Mouse (Mus musculus): ENCODE results near the gene Il6st. TPM values are rescaled to one million over a fixed set of nuclear protein-coding genes. Genes with fewer than 3 reads are reported as not detected.
A peak's percentile ranks its signal among the peaks of the same experiment; 100 is the strongest.

The Il6st gene
- polyA plus RNA-seq, 1 experiment from 2014 or later, result 20.2 TPM

DNA sequence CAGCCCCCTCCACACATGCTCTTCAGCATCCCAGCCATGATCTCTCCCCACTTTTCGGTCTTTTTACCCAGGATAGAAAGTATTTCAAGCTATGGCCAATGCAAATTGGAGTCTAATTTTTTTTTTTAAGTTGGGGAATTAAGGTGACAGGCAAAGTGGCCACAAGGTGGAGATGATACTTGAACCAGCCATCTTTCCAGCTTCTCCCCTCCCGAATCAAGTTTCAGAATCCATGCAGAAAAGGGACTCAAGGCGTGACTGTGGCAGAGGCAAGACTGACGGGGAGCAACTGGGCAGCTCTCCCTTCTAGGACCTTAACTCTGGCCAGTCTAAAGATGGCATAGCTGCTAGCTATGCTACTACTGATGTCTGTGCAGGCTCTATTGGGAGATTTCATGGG, 5.9 kb upstream of the Il6st start:
- ATAC-seq (ENCODE audit: insufficient number of reproducible peaks, low FRiP score, low TSS enrichment, low read depth), result no peak
- 83% methylated on average over 4 of the region's 4 CpGs for WGBS
- no peak overlapping the region for H3K9ac ChIP-seq (ENCODE audit: low read length)
- no peaks in the 10 kb centered on the region for H3K9me3 ChIP-seq (ENCODE audit: control insufficient read depth, low read length)
- no peaks in the 10 kb centered on the region for H3K27me3 ChIP-seq (ENCODE audit: control insufficient read depth, insufficient read depth, low read length)
- no peak overlapping the region for H3K4me2 ChIP-seq (ENCODE audit: low read depth, severe bottlenecking)
- H3K27ac ChIP-seq (replicated peaks; ENCODE audit: low read depth, low read length), result no peak overlapping the region
- H3K4me1 ChIP-seq (ENCODE audit: control insufficient read depth, insufficient read depth, low read length), result no peaks in the 10 kb centered on the region
- no peaks in the 10 kb centered on the region for H3K36me3 ChIP-seq (ENCODE audit: control insufficient read depth, insufficient read depth, low read length)
- no peak for DNase-seq (ENCODE audit: low spot score)
- H3K4me3 ChIP-seq (ENCODE audit: low read depth, low read length), result no peak overlapping the region

GRCm38 (mm10) chr13:112458435-112459018, 5.3 kb upstream of the Il6st start:
- Histone ChIP-seq H3K27me3 (ENCODE audit: control insufficient read depth, insufficient read depth, low read length) (no peaks in the 10 kb centered on the region), H3K27ac (replicated peaks; ENCODE audit: low read depth, low read length) (no peak overlapping the region), H3K4me1 (ENCODE audit: control insufficient read depth, insufficient read depth, low read length) (no peaks in the 10 kb centered on the region), H3K36me3 (ENCODE audit: control insufficient read depth, insufficient read depth, low read length) (no peaks in the 10 kb centered on the region), H3K9me3 (ENCODE audit: control insufficient read depth, low read length) (no peaks in the 10 kb centered on the region), H3K4me3 (ENCODE audit: low read depth, low read length) (no peak overlapping the region), H3K4me2 (ENCODE audit: low read depth, severe bottlenecking) (no peak overlapping the region), H3K9ac (ENCODE audit: low read length) (no peak overlapping the region)
- DNase-seq (ENCODE audit: low spot score) (no peak), ATAC-seq (ENCODE audit: insufficient number of reproducible peaks, low FRiP score, low TSS enrichment, low read depth) (no peak)
- 91% methylated on average over 11 of the region's 11 CpGs for WGBS

GRCm38 (mm10) chr13:112459956-112460355, 3.9 kb upstream of the Il6st start:
- DNase-seq (ENCODE audit: low spot score), result no peak
- 91% methylated on average over 6 of the region's 6 CpGs for WGBS

GRCm38 (mm10) chr13:112462411-112462987, 1.4 kb upstream of the Il6st start:
- 63% methylated on average over 6 of the region's 6 CpGs for WGBS
- no peaks in the 10 kb centered on the region for H3K27me3 ChIP-seq (ENCODE audit: control insufficient read depth, insufficient read depth, low read length)
- ATAC-seq (ENCODE audit: insufficient number of reproducible peaks, low FRiP score, low TSS enrichment, low read depth) (no peak), DNase-seq (ENCODE audit: low spot score) (no peak)
- H3K9ac ChIP-seq (ENCODE audit: low read length), result no peak overlapping the region
- no peaks in the 10 kb centered on the region for H3K4me1 ChIP-seq (ENCODE audit: control insufficient read depth, insufficient read depth, low read length)
- no peaks in the 10 kb centered on the region for H3K9me3 ChIP-seq (ENCODE audit: control insufficient read depth, low read length)
- H3K36me3 ChIP-seq (ENCODE audit: control insufficient read depth, insufficient read depth, low read length), result no peaks in the 10 kb centered on the region
- no peak overlapping the region for H3K4me2 ChIP-seq (ENCODE audit: low read depth, severe bottlenecking)
- H3K27ac ChIP-seq (replicated peaks; ENCODE audit: low read depth, low read length), result no peak overlapping the region
- no peak overlapping the region for H3K4me3 ChIP-seq (ENCODE audit: low read depth, low read length)

More at GRCm38 (mm10) chr13:112459956-112460355, 3.9 kb upstream of the Il6st start:
- ATAC-seq (ENCODE audit: insufficient number of reproducible peaks, low FRiP score, low TSS enrichment, low read depth), result no peak
- Histone ChIP-seq H3K4me1 (ENCODE audit: control insufficient read depth, insufficient read depth, low read length) (no peaks in the 10 kb centered on the region), H3K9ac (ENCODE audit: low read length) (no peak overlapping the region), H3K9me3 (ENCODE audit: control insufficient read depth, low read length) (no peaks in the 10 kb centered on the region), H3K27ac (replicated peaks; ENCODE audit: low read depth, low read length) (no peak overlapping the region), H3K4me3 (ENCODE audit: low read depth, low read length) (no peak overlapping the region), H3K36me3 (ENCODE audit: control insufficient read depth, insufficient read depth, low read length) (no peaks in the 10 kb centered on the region), H3K27me3 (ENCODE audit: control insufficient read depth, insufficient read depth, low read length) (no peaks in the 10 kb centered on the region), H3K4me2 (ENCODE audit: low read depth, severe bottlenecking) (no peak overlapping the region)

DNA sequence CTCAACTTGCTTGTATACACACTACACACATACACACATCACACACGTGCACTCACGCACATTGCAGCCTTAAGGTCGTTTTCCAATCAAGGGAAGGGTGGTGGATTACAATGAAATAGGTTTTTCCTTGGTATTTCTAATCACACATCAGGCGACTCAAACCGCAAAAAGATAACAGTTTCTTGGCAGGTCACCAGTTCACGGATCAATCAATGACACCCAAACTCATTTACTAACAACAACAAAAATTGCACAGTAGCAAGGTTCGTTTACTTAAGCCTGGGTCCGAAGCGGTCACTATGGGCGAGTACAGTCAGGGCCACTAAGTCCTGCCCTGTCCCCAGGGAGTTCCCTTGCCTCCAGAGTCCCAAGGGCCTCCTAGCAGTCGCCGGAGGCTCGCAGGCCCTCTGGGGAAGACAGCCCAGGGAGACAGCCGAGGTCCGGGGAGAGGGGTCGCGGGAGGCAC, 500 bp upstream of the Il6st start:
- 3% methylated on average over 17 of the region's 17 CpGs for WGBS
- DNase-seq (ENCODE audit: low spot score), result no peak
- Histone ChIP-seq H3K4me3 (ENCODE audit: low read depth, low read length) (peak overlapping the region; percentile 88), H3K27ac (replicated peaks; ENCODE audit: low read depth, low read length) (peak overlapping the region; percentile 47; the same call in 1 of the 2 replicates), H3K4me1 (ENCODE audit: control insufficient read depth, insufficient read depth, low read length) (no peaks in the 10 kb centered on the region), H3K27me3 (ENCODE audit: control insufficient read depth, insufficient read depth, low read length) (no peaks in the 10 kb centered on the region), H3K36me3 (ENCODE audit: control insufficient read depth, insufficient read depth, low read length) (no peaks in the 10 kb centered on the region), H3K4me2 (ENCODE audit: low read depth, severe bottlenecking) (peak overlapping the region; percentile 83), H3K9ac (ENCODE audit: low read length) (peak overlapping the region; percentile 78), H3K9me3 (ENCODE audit: control insufficient read depth, low read length) (no peaks in the 10 kb centered on the region)
- peak; percentile 71 for ATAC-seq (ENCODE audit: insufficient number of reproducible peaks, low FRiP score, low TSS enrichment, low read depth)

GRCm38 (mm10) chr13:112464626-112465287, 887 bp downstream of the Il6st start:
- DNase-seq (ENCODE audit: low spot score) (peak; percentile 25), ATAC-seq (ENCODE audit: insufficient number of reproducible peaks, low FRiP score, low TSS enrichment, low read depth) (no peak)
- no peaks in the 10 kb centered on the region for H3K4me1 ChIP-seq (ENCODE audit: control insufficient read depth, insufficient read depth, low read length)
- H3K27me3 ChIP-seq (ENCODE audit: control insufficient read depth, insufficient read depth, low read length), result no peaks in the 10 kb centered on the region
- H3K9ac ChIP-seq (ENCODE audit: low read length), result peak overlapping the region; percentile 84
- H3K36me3 ChIP-seq (ENCODE audit: control insufficient read depth, insufficient read depth, low read length), result no peaks in the 10 kb centered on the region
- WGBS, result 5% methylated on average over 18 of the region's 18 CpGs
- H3K27ac ChIP-seq (replicated peaks; ENCODE audit: low read depth, low read length), result no peak overlapping the region
- H3K4me3 ChIP-seq (ENCODE audit: low read depth, low read length), result peak overlapping the region; percentile 88
- peak overlapping the region; percentile 83 for H3K4me2 ChIP-seq (ENCODE audit: low read depth, severe bottlenecking)
- no peaks in the 10 kb centered on the region for H3K9me3 ChIP-seq (ENCODE audit: control insufficient read depth, low read length)

DNA sequence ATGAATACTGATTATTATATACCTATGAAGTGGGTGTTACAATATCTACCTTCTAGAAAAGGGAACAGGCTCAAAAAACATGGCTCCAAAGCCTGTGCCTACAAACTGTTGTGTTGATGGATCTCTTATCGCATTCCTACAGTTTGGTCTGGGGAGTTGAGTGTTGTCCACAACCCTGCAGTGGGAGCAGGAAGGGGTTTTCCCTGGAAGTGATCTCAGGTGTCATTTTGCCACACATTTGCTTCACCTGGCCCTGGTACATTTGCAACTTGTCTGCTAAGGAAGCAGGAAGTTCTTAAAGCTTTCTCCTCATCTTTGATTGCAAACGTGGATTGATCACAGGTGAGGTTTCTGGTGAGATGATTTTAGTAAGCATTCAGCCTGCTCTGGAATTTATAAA, 1.7 kb downstream of the Il6st start:
- H3K4me3 ChIP-seq (ENCODE audit: low read depth, low read length), result no peak overlapping the region
- no peak overlapping the region for H3K4me2 ChIP-seq (ENCODE audit: low read depth, severe bottlenecking)
- no peak for ATAC-seq (ENCODE audit: insufficient number of reproducible peaks, low FRiP score, low TSS enrichment, low read depth)
- no peaks in the 10 kb centered on the region for H3K4me1 ChIP-seq (ENCODE audit: control insufficient read depth, insufficient read depth, low read length)
- H3K9ac ChIP-seq (ENCODE audit: low read length), result no peak overlapping the region
- no peaks in the 10 kb centered on the region for H3K9me3 ChIP-seq (ENCODE audit: control insufficient read depth, low read length)
- no peak overlapping the region for H3K27ac ChIP-seq (replicated peaks; ENCODE audit: low read depth, low read length)
- no peaks in the 10 kb centered on the region for H3K36me3 ChIP-seq (ENCODE audit: control insufficient read depth, insufficient read depth, low read length)
- no peaks in the 10 kb centered on the region for H3K27me3 ChIP-seq (ENCODE audit: control insufficient read depth, insufficient read depth, low read length)
- DNase-seq (ENCODE audit: low spot score), result no peak
- WGBS, result 55% methylated on average over 2 of the region's 2 CpGs

- no peak overlapping the region for H3K4me2 ChIP-seq (ENCODE audit: low read depth, severe bottlenecking)
- ATAC-seq (ENCODE audit: insufficient number of reproducible peaks, low FRiP score, low TSS enrichment, low read depth) (no peak), DNase-seq (ENCODE audit: low spot score) (no peak)
- H3K27me3 ChIP-seq (ENCODE audit: control insufficient read depth, insufficient read depth, low read length), result no peaks in the 10 kb centered on the region
- no peak overlapping the region for H3K9ac ChIP-seq (ENCODE audit: low read length)
- no peaks in the 10 kb centered on the region for H3K9me3 ChIP-seq (ENCODE audit: control insufficient read depth, low read length)
- WGBS, result 91% methylated on average over 19 of the region's 19 CpGs
- no peak overlapping the region for H3K27ac ChIP-seq (replicated peaks; ENCODE audit: low read depth, low read length)
- H3K4me1 ChIP-seq (ENCODE audit: control insufficient read depth, insufficient read depth, low read length), result no peaks in the 10 kb centered on the region
- no peak overlapping the region for H3K4me3 ChIP-seq (ENCODE audit: low read depth, low read length)
- no peaks in the 10 kb centered on the region for H3K36me3 ChIP-seq (ENCODE audit: control insufficient read depth, insufficient read depth, low read length)
These were observed 2.5 kb downstream of the Il6st start for GRCm38 (mm10) chr13:112466136-112466945.
